Mouse (Mus musculus) limb, embryonic 11.5 days (tissue): Measurements from ENCODE around the gene Slc4a1. TPM values are rescaled to one million over a fixed set of nuclear protein-coding genes. Genes with fewer than 3 reads are reported as not detected.
A peak's percentile ranks its signal among the peaks of the same experiment; 100 is the strongest.

ENCODE experiments used
- ATAC-seq: fragments of 200-750 bp; cut with Nextera tagmentation; 2 replicates; pipeline ENCODE4 v1.8.0; 2017; ENCODE audit warnings: low read depth; ENCODE audit not compliant: insufficient number of reproducible peaks, low FRiP score, low TSS enrichment
- DNase-seq: peaks from one replicate; pipeline ENCODE4 v3.0.0-alpha.2; 2015; ENCODE audit warnings: low spot score
- H3K27ac ChIP-seq: fragments of 300-500 bp; sonication (generic); replicated peaks from 2 replicates; pipeline ENCODE4 v1.5.1; 2014; ENCODE audit warnings: low read depth, mild to moderate bottlenecking, low read length
- H3K27me3 ChIP-seq: fragments of 300-500 bp; sonication (generic); 2 replicates; pipeline ENCODE4 v1.6.1; 2014; ENCODE audit warnings: mild to moderate bottlenecking, low read length, mixed read lengths; ENCODE audit not compliant: control insufficient read depth, insufficient read depth
- H3K36me3 ChIP-seq: fragments of 300-500 bp; sonication (generic); 2 replicates; pipeline ENCODE4 v1.6.1; 2014; ENCODE audit warnings: mild to moderate bottlenecking, low read length, moderate library complexity, mixed read lengths; ENCODE audit not compliant: control insufficient read depth, insufficient read depth
- H3K4me1 ChIP-seq: fragments of 300-500 bp; sonication (generic); 2 replicates; pipeline ENCODE4 v1.6.1; 2014; ENCODE audit warnings: low read length, mixed read lengths; ENCODE audit not compliant: control insufficient read depth, insufficient read depth
- H3K4me2 ChIP-seq: fragments of 300-500 bp; sonication (generic); 2 replicates; pipeline ENCODE4 v1.6.1; 2014; ENCODE audit warnings: low read depth, mild to moderate bottlenecking, moderate library complexity; ENCODE audit not compliant: severe bottlenecking
- H3K4me3 ChIP-seq: fragments of 300-500 bp; sonication (generic); 2 replicates; pipeline ENCODE4 v1.5.1; 2014; ENCODE audit warnings: low read depth, low read length
- H3K9ac ChIP-seq: fragments of 300-500 bp; sonication (generic); 2 replicates; pipeline ENCODE4 v1.6.1; 2014; ENCODE audit warnings: mild to moderate bottlenecking, low read length
- H3K9me3 ChIP-seq: fragments of 300-500 bp; sonication (generic); 2 replicates; pipeline ENCODE4 v1.6.1; 2016; ENCODE audit warnings: low read length; ENCODE audit not compliant: control insufficient read depth
- WGBS: fragments of 180-500 bp; shearing (Covaris S2); extraction: QIAGEN DNeasy Blood & Tissue Kit; methylation state at CpG from one replicate; pipeline ENCODE4 v1.1.7; 2014; 5-methylcytosine and 5-hydroxymethylcytosine counted together
- polyA plus RNA-seq: library from polyadenylated mRNA; unstranded; fragments of >200 nt; fragmentation: Nextera tagmentation; extraction: Ambion mirVana; gene quantifications from 2 replicates; pipeline ENCODE4 v1.2.1, GENCODE M21; 2014

Slc4a1 gene
- polyA plus RNA-seq, 1 experiment from 2014 or later = 20.4 TPM

- Histone ChIP-seq H3K27ac (no peak overlapping the region), H3K36me3 (no peaks in the 10 kb centered on the region), H3K27me3 (no peaks in the 10 kb centered on the region), H3K9ac (no peak overlapping the region), H3K4me1 (no peaks in the 10 kb centered on the region), H3K4me2 (no peak overlapping the region), H3K9me3 (no peaks in the 10 kb centered on the region), H3K4me3 (no peak overlapping the region)
- ATAC-seq = no peak
- 74% methylated on average over 1 of the region's 1 CpGs for WGBS
- DNase-seq = no peak
Measured at GRCm38 (mm10) chr11:102383365-102384136, 17.5 kb upstream of the Slc4a1 start.

DNA sequence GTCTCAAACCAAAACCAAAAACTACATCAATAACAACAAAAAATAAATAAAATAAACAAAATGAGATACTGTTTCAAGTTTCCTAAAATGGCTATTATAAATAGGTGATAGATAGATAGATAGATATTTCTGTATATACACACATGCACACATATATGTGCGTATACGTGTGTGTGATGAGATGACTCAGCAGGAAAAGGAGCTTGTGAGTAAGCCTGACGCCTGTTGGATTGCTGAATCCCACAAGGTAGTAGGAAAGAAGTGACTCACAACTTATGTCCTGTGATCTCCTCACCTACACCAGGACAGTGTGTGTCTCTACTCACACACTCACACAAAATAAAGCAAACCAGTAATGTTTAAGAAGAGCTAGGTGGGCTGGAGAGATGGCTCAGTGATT is 16.8 kb upstream of the Slc4a1 start:
- no peaks in the 10 kb centered on the region for H3K4me1 ChIP-seq
- no peak overlapping the region for H3K4me3 ChIP-seq
- DNase-seq = no peak
- no peaks in the 10 kb centered on the region for H3K27me3 ChIP-seq
- no peaks in the 10 kb centered on the region for H3K36me3 ChIP-seq
- no peak overlapping the region for H3K27ac ChIP-seq
- 88% methylated on average over 3 of the region's 3 CpGs for WGBS
- no peak overlapping the region for H3K4me2 ChIP-seq
- no peak overlapping the region for H3K9ac ChIP-seq
- ATAC-seq = no peak
- no peaks in the 10 kb centered on the region for H3K9me3 ChIP-seq

GRCm38 (mm10) chr11:102381341-102382100 is 15.5 kb upstream of the Slc4a1 start:
- no peak for DNase-seq
- H3K36me3 ChIP-seq = no peaks in the 10 kb centered on the region
- 69% methylated on average over 4 of the region's 4 CpGs for WGBS
- H3K4me1 ChIP-seq = 0 out of 2 replicates have a peak, but pooled peaks cover 2% of the 10 kb centered on the region
- H3K27me3 ChIP-seq = no peaks in the 10 kb centered on the region
- no peaks in the 10 kb centered on the region for H3K9me3 ChIP-seq
- no peak overlapping the region for H3K4me2 ChIP-seq
- H3K9ac ChIP-seq = no peak overlapping the region
- H3K4me3 ChIP-seq = no peak overlapping the region
- no peak overlapping the region for H3K27ac ChIP-seq
- no peak for ATAC-seq

DNA sequence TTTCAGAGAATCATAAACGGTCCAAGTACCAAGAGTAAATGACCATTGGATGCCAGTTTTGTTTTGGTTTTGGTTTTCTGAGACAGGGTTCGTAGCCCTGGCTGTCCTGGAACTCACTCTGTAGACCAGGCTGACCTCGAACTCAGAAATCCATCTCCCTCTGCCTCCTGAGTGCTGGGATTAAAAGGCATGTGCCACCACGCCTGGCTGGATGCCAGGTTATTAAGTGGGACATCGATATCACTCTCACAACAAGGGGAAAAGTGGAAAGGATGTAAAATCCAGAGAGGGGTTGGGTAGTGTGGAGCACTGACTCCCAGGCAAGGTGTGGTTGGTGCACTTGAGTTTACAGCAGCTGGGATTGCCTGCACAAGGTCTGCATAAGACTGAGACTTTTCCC is 14.1 kb upstream of the Slc4a1 start:
- Histone ChIP-seq H3K9ac (no peak overlapping the region), H3K27ac (no peak overlapping the region), H3K9me3 (no peaks in the 10 kb centered on the region), H3K4me1 (peaks cover 14% of the 10 kb centered on the region; the same call in 1 of the 2 replicates), H3K36me3 (no peaks in the 10 kb centered on the region), H3K27me3 (peaks cover 2% of the 10 kb centered on the region; the same call in 1 of the 2 replicates), H3K4me3 (no peak overlapping the region), H3K4me2 (no peak overlapping the region)
- ATAC-seq (no peak), DNase-seq (no peak)
- WGBS = 89% methylated on average over 5 of the region's 5 CpGs

DNA sequence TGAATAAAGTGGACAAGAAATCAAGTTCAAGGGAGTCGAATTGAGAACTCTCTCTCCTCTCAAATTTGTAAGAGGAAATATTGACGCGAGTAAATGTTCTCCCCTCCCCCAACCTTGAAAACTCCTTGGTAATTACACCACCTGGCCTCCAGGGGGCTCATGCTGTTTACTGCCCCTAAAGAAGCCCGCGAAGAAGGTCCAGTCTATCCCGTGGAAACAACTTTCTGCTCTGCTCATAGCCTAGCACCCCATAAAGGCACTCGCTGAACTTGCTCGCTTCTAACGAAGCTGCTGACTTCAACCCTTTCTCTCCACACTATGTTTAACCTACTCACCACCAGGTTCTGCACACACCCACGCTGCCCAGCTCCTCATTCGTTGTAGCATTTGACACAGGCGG is 11.2 kb upstream of the Slc4a1 start:
- Histone ChIP-seq H3K36me3 (no peaks in the 10 kb centered on the region), H3K4me1 (peaks cover 14% of the 10 kb centered on the region; the same call in 1 of the 2 replicates), H3K27me3 (peaks cover 5% of the 10 kb centered on the region; the same call in 1 of the 2 replicates), H3K4me3 (no peak overlapping the region), H3K27ac (no peak overlapping the region), H3K9me3 (no peaks in the 10 kb centered on the region), H3K4me2 (no peak overlapping the region), H3K9ac (no peak overlapping the region)
- no peak for ATAC-seq
- 58% methylated on average over 12 of the region's 12 CpGs for WGBS
- DNase-seq = no peak

- 17% methylated on average over 8 of the region's 8 CpGs for WGBS
- peaks cover 5% of the 10 kb centered on the region; the same call in 1 of the 2 replicates for H3K27me3 ChIP-seq
- ATAC-seq (no peak), DNase-seq (no peak)
- no peaks in the 10 kb centered on the region for H3K9me3 ChIP-seq
- peak overlapping the region; percentile 40 for H3K9ac ChIP-seq
- peak overlapping the region; percentile 36 for H3K4me2 ChIP-seq
- no peaks in the 10 kb centered on the region for H3K36me3 ChIP-seq
- no peak overlapping the region for H3K4me3 ChIP-seq
- H3K27ac ChIP-seq = no peak overlapping the region
- peaks cover 14% of the 10 kb centered on the region; the same call in 1 of the 2 replicates for H3K4me1 ChIP-seq
Measured at GRCm38 (mm10) chr11:102376196-102376835, 10.3 kb upstream of the Slc4a1 start.

DNA sequence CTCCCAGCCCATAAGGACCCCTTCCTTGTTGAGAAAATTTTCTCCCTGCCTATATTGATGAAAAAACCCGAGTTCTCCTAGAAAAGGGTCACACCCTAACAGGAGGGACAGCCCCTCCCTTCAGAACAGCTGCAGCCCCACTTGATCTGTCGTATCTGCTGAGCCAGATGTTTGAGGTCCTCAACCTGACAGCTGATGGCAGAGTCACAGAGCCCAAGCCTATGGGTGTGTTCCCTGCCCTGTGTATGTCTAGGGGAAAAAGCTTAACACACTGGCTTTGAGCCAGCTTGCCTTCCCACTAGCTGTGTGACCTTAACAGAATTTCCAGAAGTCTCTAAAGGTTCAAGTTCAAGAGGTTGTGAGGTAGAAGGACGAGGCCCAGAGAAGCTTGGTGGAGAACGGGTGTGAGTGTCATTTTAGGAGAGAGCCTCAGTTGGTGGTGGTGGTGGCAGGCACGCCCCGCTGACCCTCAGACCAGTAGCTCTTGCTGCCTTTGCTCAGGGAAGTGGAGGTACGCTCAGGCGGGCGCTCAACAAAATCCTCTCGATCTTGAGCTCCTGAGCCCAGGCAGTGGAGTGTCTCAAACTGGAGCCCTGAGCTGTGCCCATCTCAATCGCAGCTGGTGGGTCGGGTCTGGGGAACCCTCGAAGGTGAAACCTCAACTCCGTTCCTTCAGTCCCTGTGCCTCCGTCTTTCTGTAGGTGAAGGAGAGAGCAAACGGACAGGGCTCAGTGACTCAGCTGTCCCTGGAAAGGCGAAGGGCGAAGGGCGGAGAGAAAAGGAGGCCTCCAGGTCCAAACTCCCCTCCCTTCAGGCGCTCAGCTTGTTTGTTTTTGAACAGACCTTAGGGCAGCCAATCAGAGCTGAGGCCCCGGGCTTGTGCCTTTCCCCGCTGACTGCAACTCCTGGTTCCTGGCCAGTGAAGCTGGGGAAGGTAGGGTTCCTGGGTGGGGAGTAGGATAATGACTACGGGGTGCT is 9.5 kb upstream of the Slc4a1 start:
- peak overlapping the region; percentile 40 for H3K9ac ChIP-seq
- ATAC-seq = no peak
- H3K4me3 ChIP-seq = peak overlapping the region; percentile 5
- H3K27me3 ChIP-seq = peaks cover 5% of the 10 kb centered on the region; the same call in 1 of the 2 replicates
- peaks cover 14% of the 10 kb centered on the region; the same call in 1 of the 2 replicates for H3K4me1 ChIP-seq
- no peaks in the 10 kb centered on the region for H3K9me3 ChIP-seq
- no peaks in the 10 kb centered on the region for H3K36me3 ChIP-seq
- peak; percentile 53 for DNase-seq
- peak overlapping the region; percentile 45; the same call in 1 of the 2 replicates for H3K27ac ChIP-seq
- WGBS = 4% methylated on average over 23 of the region's 23 CpGs
- peak overlapping the region; percentile 36 for H3K4me2 ChIP-seq
